Mouse (Mus musculus) erythroblast, embryonic 14.5 days (primary cell): ENCODE measurements around the gene Gadl1.

Experiments used
- GATA1 ChIP-seq: IDR thresholded peaks from 2 replicates; pipeline ENCODE4 v1.6.1; 2012; ENCODE audit warnings: low read length, inconsistent platforms, mixed read lengths
- TAL1 ChIP-seq: IDR thresholded peaks from 3 replicates; pipeline ENCODE4 v1.6.1; 2012; ENCODE audit warnings: low read length, inconsistent platforms, mixed read lengths

- TF ChIP-seq TAL1 = no peak
- TF ChIP-seq GATA1 = no peak
Measured at GRCm38 (mm10) chr9:116098724-116099595, 189.7 kb downstream of the Gadl1 start.
